Mouse (Mus musculus): ENCODE results near the gene Cklf.

GRCm38 (mm10) chr8:104247908-104248275, 2.8 kb upstream of the Cklf start:
- TF ChIP-seq POLR2A (IDR thresholded peaks at IDR 0.05; ENCODE audit: borderline replicate concordance, extremely low read depth, low read depth, low read length) (no peak), CTCF (IDR thresholded peaks at IDR 0.05; ENCODE audit: insufficient read depth, low read length) (no peak)

All from lung, adult 2 months (tissue).